Mouse (Mus musculus): ENCODE data around the gene Zfp663.

GRCm38 (mm10) chr2:165398164-165398785, 29.7 kb upstream of the Zfp663 start:
- TF ChIP-seq POLR2A (IDR thresholded peaks at IDR 0.05; ENCODE audit: control insufficient read depth in 1 of 2, insufficient read depth in 1 of 2, low read depth in 1 of 2, low read length in 2 of 2, poor library complexity in 1 of 2) (no peak), CTCF (IDR thresholded peaks at IDR 0.05 in 2 of 3, conservative IDR thresholded peaks at IDR 0.05 in 1 of 3; ENCODE audit: control insufficient read depth in 1 of 3, insufficient read depth in 1 of 3, low read depth in 2 of 3, low read length in 3 of 3, poor library complexity in 1 of 3, severe bottlenecking in 1 of 3) (no peak), ZNF384 (IDR thresholded peaks at IDR 0.05; ENCODE audit: low read depth, low read length) (no peak), ETS1 (IDR thresholded peaks at IDR 0.05; ENCODE audit: low read depth, low read length) (no peak), EP300 (IDR thresholded peaks at IDR 0.05; ENCODE audit: low read depth in 1 of 2, low read length in 2 of 2) (no peak), TAL1 (IDR thresholded peaks at IDR 0.05; ENCODE audit: low read length) (no peak), MAX (IDR thresholded peaks at IDR 0.05; ENCODE audit: low read length) (no peak), SIN3A (IDR thresholded peaks at IDR 0.05; ENCODE audit: low read length) (no peak), CHD2 (IDR thresholded peaks at IDR 0.05; ENCODE audit: low read length) (no peak), RAD21 (IDR thresholded peaks at IDR 0.05; ENCODE audit: low read depth, low read length) (no peak), MEF2A (IDR thresholded peaks at IDR 0.05; ENCODE audit: extremely low read depth, insufficient replicate concordance, low read depth, low read length, poor library complexity, severe bottlenecking) (no peak), ZMIZ1 (IDR thresholded peaks at IDR 0.05; ENCODE audit: low read depth, low read length) (no peak)

All from MEL (cell line).